Mouse (Mus musculus) embryonic fibroblast, embryonic 13.5 days (primary cell): Measurements from ENCODE around the gene 9930111J21Rik1.
"Not testable (repeated sequence)": the region's sequence is repeated elsewhere in the genome, so short reads cannot be mapped to it uniquely, and the experiment has no call there.

Source experiments
- CTCF ChIP-seq: IDR thresholded peaks from 2 replicates; pipeline ENCODE4 v1.5.1; 2011; ENCODE audit warnings: mild to moderate bottlenecking, control low read depth, low read length, moderate library complexity, borderline replicate concordance; ENCODE audit not compliant: insufficient read depth
- POLR2A ChIP-seq: IDR thresholded peaks from 2 replicates; pipeline ENCODE4 v1.6.1; 2011; ENCODE audit warnings: low read depth, mild to moderate bottlenecking, control low read depth, low read length, moderate library complexity

GRCm38 (mm10) chr11:49012074-49012473 is 32.9 kb upstream of the 9930111J21Rik1 start:
- not testable (repeated sequence) for TF ChIP-seq POLR2A, CTCF
